Mouse (Mus musculus): Measurements from ENCODE around the gene Rnf39. TPM values are rescaled to one million over a fixed set of nuclear protein-coding genes. Genes with fewer than 3 reads are reported as not detected.
"Not testable (repeated sequence)": the region's sequence is repeated elsewhere in the genome, so short reads cannot be mapped to it uniquely, and the experiment has no call there.

Gene Rnf39
- total RNA-seq, 2 experiments from 2014 or later = 4.9 to 5.4 TPM

DNA sequence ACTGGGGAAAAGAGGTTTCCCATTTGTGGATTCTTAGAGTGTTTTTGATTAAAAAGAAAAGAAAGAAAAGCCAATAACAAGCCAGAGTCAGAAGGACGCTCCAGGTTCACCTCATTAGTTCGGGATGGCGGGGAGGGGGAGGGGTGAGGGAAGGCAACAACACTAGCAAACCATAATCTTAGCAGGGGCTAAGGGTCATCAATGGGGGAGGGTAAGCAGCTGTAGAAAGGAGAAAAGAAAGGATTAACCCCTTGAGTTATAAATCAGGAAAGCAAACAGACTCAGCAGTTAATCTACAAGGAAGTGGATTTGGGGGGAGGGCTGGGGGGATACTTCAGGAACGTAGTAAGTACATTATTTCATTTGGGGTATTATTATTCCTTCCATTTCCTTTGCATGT is 39.1 kb downstream of the Rnf39 start:
- no peak for DNase-seq (ENCODE audit: low spot score in 2 of 2)

DNA sequence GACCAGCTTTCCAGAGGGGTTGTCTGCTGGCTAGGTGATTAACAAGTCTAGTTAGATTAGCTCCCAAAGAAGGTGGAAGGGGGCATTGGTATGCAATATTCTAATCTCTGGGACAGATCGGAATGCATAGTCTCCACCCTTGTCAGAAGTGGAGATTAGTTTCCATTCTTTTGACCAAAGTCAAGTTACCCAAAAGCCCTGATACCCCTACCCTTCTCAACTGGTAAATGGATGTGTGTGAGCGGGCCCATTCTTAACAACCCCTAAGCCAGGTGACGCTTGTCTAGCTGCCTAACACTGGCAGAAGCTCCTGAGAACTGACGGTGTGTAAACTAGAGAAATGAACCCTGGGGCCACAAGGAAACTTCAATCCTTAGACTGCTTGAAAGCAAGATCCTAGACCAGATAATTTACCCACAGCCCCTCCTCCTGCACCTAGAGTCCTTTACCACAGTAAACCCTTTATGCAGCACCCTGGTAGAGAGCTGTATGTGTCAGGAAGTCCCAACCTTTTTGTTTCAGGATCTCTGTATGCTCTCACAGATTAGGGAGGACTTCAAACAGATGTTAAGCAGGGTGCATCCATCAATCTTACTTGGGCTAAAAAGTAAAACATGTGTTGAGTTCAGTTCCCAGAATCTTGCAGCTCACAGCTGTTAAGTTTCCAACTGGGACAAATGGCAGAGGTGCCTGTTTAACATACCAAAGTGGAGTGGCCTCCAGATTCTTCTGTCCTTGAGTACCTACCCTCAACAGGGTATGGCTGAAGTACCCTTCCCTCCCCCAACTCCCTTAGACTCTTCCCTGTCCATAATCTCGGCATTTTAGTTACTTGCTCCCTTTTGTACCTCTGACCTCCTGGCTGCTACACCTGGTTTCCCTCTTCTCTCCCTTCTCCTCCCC is 39.8 kb downstream of the Rnf39 start:
- no peak for DNase-seq (ENCODE audit: low spot score in 2 of 2)

GRCm38 (mm10) chr17:36988475-36988874 is 45.8 kb downstream of the Rnf39 start:
- no peak for DNase-seq (ENCODE audit: low spot score in 2 of 2)

- no peak for DNase-seq (ENCODE audit: low spot score in 2 of 2)
These were observed 46.7 kb downstream of the Rnf39 start, which contains the start of gene H2-M5 for GRCm38 (mm10) chr17:36989437-36989836. Gene H2-M5, minus strand, starts transcription at chr17:36989537.

- DNase-seq (ENCODE audit: low spot score in 2 of 2) = not testable (repeated sequence)
These were observed 47.9 kb downstream of the Rnf39 start for GRCm38 (mm10) chr17:36990630-36991029.

- no peak for DNase-seq (ENCODE audit: low spot score in 2 of 2)
These were observed 49.8 kb downstream of the Rnf39 start for GRCm38 (mm10) chr17:36992336-36993104.

DNA sequence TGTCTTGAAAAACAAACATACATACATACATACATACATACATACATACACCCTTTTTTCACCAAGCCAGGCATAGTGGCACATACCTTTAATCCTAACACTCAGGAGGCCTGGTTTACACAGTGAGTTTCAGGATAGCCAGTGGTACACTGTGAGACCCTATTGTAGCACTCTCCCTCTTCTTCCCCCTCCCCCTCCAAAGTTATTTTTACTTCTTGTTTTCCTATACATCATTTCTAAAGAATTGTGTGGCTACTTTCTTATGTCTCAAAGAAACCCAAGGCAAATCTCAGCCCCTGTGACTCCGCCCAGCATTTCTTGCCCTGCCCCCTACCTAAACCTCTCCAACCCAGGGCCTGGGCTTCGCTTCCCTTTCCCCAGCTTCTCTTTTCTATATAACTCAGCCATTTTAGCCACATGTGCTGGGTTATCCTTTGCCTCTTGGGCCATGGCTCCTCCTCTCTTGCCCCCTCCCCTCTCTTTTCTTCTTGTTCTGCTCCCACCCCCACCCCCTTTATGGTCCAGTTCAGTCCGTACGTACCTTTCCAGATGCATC is 51.1 kb downstream of the Rnf39 start:
- DNase-seq (ENCODE audit: low spot score in 2 of 2) = no peak

GRCm38 (mm10) chr17:36994528-36994927 is 51.8 kb downstream of the Rnf39 start:
- no peak for DNase-seq (ENCODE audit: low spot score in 2 of 2)

GRCm38 (mm10) chr17:36995448-36995847 is 52.7 kb downstream of the Rnf39 start:
- DNase-seq (ENCODE audit: low spot score in 2 of 2) = no peak

GRCm38 (mm10) chr17:36997033-36997735 is 54.5 kb downstream of the Rnf39 start:
- DNase-seq (ENCODE audit: low spot score in 2 of 2) = peak; percentile 81 to 85

Other genes starting within 250 kb of the Rnf39 start
- gene H2-M10.5, start 170.0 kb upstream of the Rnf39 start, total RNA-seq (2021) = not detected
- not detected for gene H2-M10.6, start 130.7 kb upstream of the Rnf39 start, total RNA-seq (2021)
- 10 to 100 TPM; 22.7 to 28.8 TPM for gene Trim26, start 105.8 kb upstream of the Rnf39 start, total RNA-seq (2021)
- not detected for gene Trim15, start 75.7 kb upstream of the Rnf39 start, total RNA-seq (2021)
- under 1 TPM in 1 of 2 experiments, not detected in 1; 0.16 TPM for gene Trim10, start 73.3 kb upstream of the Rnf39 start, total RNA-seq (2021)
- gene Trim40, start 52.8 kb upstream of the Rnf39 start, total RNA-seq (2021) = not detected
- not detected for gene Trim31, start 44.8 kb upstream of the Rnf39 start, total RNA-seq (2021)
- gene Ppp1r11, start 8.8 kb downstream of the Rnf39 start, total RNA-seq (2021) = 100 to 1,000 TPM in 1 of 2 experiments, 10 to 100 TPM in 1; 88.2 to 100 TPM
- gene Znrd1, start 15.6 kb downstream of the Rnf39 start, total RNA-seq (2021) = 10 to 100 TPM; 30.2 to 30.3 TPM
- gene Znrd1as, start 15.7 kb downstream of the Rnf39 start, total RNA-seq (2021) = 1 to 10 TPM; 4.8 to 5.3 TPM
- gene 2410137M14Rik, start 38.3 kb downstream of the Rnf39 start, total RNA-seq (2021) = under 1 TPM; 0.53 to 0.83 TPM
- 1 to 10 TPM; 3.2 to 3.7 TPM for gene H2-M5, start 46.6 kb downstream of the Rnf39 start, total RNA-seq (2021)
- 10 to 100 TPM; 73.3 to 83.7 TPM for gene Zfp57, start 58.2 kb downstream of the Rnf39 start, total RNA-seq (2021)
- 1 to 10 TPM; 3.2 to 4.3 TPM for gene Mog, start 80.5 kb downstream of the Rnf39 start, total RNA-seq (2021)
- gene Gabbr1, start 103.0 kb downstream of the Rnf39 start, total RNA-seq (2021) = 100 to 1,000 TPM; 594 to 649 TPM
- not detected for gene Olfr90, start 145.6 kb downstream of the Rnf39 start, total RNA-seq (2021)
- gene Olfr91, start 155.4 kb downstream of the Rnf39 start, total RNA-seq (2021) = not detected
- gene Olfr92, start 177.2 kb downstream of the Rnf39 start, total RNA-seq (2021) = not detected
- gene Olfr93, start 218.6 kb downstream of the Rnf39 start, total RNA-seq (2021) = not detected